Mouse (Mus musculus) testis, adult 2 months (tissue): ENCODE data around the gene Tfap2a.

Source experiments
- CTCF ChIP-seq: fragments of 200-500 bp; IDR thresholded peaks from 2 replicates; pipeline ENCODE4 v1.5.1; 2012; ENCODE audit warnings: low read depth, mild to moderate bottlenecking, inconsistent platforms, low read length, moderate library complexity; ENCODE audit not compliant: control insufficient read depth, insufficient read depth, insufficient replicate concordance
- POLR2A ChIP-seq: fragments of 200-500 bp; IDR thresholded peaks from 2 replicates; pipeline ENCODE4 v1.6.1; 2012; ENCODE audit warnings: low read depth, mild to moderate bottlenecking, inconsistent platforms, low read length, moderate library complexity; ENCODE audit not compliant: control insufficient read depth

GRCm38 (mm10) chr13:40733542-40734151 lies 4.5 kb downstream of the Tfap2a start:
- TF ChIP-seq CTCF: no peak
- TF ChIP-seq POLR2A: no peak
